Mouse (Mus musculus): ENCODE data around the gene Rufy1.
"Not testable (repeated sequence)": the region's sequence is repeated elsewhere in the genome, so short reads cannot be mapped to it uniquely, and the experiment has no call there.

The Rufy1 gene

DNA sequence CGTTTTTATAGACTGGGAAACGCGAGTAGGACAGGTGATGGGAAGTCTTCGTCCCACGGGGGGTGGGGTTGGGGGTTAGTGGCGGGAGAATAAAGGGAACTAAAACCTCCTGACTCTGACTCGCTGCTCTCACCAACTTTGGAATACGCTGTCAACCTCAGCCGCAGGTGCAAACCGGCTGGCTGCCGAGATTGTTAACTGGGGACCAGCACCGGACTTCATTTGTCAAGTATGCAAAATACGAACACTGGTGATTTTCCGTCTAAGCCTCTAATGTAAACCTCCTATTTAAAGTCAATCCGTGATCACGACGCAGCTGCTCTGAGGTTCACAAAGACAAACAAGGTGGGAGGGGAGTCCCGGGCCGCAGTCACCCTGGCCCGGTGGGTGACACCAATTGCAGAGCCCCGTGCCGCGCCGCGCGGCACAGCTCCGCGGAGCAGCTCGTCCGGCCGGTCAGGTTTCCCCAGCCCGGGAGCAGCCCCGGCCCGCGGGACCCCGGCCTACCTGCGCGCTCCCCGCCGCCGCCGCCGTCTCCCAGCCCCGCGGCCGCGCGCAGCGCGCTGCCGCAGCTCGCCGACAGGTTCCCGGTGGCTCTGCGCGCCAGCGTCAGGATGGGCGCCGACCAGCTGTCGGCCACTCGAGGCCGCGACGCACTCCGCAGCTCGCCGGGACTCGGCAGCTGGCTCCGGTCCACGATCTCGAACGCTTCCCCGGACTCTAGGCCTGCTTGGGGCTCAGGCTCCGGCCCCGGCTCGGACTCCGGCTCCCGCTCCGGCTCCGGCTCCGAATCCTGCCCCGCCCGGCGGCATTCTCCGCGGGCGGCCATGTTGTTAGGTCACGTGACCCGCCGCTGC is at the start of gene Rufy1:
Gene Rufy1, minus strand, starts transcription at position 849 of the 857 bp plus-strand sequence.
- peak; percentile 72 for DNase-seq (ENCODE audit: low read depth, low spot score)

DNA sequence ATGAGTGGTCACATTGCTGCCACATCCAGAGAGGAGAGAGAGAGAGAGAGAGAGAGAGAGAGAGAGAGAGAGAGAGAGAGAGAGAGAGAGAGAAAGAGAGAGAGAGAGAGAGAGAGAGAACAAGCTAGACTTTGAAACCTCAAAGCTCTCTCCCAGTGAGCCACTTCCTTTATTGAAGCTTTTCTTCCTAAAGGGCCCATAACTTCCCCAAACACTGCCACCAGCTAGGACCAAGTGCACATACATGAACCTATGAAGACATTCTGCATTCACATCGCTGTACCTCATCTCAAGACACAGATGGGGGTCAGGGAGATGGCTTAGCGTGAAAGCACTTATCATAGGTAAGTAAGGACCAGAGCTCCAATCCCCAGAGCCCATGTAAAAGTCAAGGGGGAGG is 47.1 kb upstream of the Rufy1 start:
- no peak for DNase-seq (ENCODE audit: low read depth, low spot score)

- DNase-seq (ENCODE audit: low read depth, low spot score) = peak; percentile 74
These were observed 46.7 kb upstream of the Rufy1 start for GRCm38 (mm10) chr11:50477486-50478070.

DNA sequence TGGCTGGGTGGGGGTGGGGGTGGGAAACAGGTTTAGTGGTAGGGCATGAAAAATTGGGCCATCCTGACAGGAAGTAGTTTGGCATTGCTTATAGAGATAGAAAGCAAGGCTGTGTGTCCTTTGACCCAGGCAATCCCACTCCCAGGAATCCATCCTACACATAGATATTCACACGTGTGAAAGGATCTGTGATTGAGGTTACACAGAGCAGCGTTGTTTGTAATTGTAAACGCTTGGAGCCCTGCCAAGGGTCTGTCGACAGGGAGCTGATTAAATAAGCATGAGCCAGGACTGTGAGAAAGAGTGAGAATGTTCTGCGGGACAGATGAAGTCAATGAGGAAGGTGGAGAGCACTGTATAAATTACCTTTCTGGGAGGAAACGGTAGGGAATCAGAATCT is 46.0 kb upstream of the Rufy1 start:
- peak; percentile 53 for DNase-seq (ENCODE audit: low read depth, low spot score)

DNA sequence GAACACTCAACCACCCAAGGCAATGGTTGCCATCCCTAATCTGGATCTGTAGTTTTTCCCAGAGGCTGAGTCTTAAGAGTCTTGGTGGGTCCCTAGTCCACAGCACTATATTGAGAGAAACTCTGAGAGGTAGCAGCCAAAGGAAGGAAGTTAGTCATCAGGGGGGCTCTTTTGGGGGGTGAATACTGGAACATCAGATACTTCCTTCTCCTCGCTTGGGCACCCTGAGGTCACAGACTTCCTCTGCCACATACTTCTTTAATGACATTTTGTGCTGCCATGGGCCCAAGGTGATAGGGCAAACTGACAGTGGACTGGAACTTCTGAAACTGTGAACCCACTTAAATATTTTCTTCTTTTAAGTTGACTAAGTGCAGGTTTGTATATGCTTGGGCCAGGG is 43.0 kb upstream of the Rufy1 start:
- DNase-seq (ENCODE audit: low read depth, low spot score) = no peak

DNA sequence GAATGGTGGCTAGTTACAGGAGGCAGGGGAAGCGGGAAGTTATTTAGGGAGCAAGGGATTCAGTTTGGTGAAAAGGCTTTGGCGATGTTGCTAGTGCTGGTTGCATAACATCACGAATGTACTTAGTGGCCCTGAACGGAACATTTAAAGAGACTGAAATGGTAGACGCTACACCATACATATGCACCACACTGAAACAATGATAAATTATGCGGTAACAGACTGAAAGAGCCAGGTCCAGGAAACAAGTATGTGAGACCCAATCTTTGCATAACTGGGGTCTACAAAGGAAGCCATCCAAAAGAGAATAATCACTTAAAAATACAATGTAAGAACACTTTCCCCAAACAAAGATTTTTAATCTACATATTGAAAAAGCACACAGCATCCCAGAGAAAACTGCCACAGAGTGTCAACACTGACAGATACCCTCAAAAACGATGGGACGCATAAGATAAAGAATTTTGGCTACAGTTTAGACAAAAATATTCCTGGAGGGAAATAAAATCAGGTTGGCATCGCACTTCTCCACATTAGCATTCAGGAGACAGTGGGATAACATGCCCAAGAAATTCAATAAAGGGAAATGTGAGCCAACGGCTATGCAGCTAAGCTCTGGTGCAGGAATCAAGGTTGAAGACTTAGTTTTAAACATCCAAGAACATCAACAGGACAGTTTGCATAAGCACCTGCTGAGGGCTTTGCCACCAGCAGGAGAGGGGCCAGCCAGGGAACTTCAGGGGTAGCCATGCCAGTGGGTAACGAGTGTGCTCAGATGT is 41.4 kb upstream of the Rufy1 start:
- no peak for DNase-seq (ENCODE audit: low read depth, low spot score)

DNA sequence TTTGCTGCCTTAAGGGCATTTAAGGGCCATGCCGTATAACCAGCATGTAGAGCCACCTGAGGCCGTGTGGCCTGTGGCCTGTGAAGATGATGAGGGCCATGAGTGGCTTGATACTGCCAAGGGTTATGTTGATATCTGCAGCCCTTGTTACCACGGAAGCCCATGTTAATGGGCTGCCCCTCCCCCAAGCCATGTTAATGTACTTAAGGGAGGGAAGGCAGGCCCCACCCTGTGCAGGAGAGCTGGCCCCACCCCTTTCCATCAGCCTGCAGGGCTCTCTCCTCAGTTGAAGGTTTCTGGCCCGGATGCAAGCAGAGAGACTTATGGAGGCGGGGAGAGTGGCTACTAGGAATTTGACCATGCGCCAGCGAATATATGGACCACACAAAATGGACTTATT is 30.6 kb upstream of the Rufy1 start:
- DNase-seq (ENCODE audit: low read depth, low spot score) = no peak

DNA sequence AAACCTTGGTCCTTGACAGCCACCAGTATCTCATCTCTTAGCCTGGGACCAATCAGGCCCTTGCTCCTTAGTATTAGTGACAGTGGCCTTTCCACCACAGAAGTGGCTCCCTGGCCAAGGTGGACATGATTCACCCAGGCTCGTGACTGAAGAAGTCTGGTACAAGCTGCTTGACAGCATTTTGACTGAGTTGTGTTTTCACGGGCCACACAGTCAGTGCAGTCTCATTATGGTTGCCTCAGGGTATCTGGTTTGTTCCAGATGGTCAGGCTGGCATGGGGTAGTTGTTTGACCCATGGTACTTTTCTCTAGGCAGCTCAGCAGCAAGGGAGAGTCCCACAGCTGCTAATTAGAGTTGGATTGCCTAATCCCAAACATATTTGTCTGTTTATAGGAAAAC is 28.3 kb upstream of the Rufy1 start:
- DNase-seq (ENCODE audit: low read depth, low spot score) = no peak

DNA sequence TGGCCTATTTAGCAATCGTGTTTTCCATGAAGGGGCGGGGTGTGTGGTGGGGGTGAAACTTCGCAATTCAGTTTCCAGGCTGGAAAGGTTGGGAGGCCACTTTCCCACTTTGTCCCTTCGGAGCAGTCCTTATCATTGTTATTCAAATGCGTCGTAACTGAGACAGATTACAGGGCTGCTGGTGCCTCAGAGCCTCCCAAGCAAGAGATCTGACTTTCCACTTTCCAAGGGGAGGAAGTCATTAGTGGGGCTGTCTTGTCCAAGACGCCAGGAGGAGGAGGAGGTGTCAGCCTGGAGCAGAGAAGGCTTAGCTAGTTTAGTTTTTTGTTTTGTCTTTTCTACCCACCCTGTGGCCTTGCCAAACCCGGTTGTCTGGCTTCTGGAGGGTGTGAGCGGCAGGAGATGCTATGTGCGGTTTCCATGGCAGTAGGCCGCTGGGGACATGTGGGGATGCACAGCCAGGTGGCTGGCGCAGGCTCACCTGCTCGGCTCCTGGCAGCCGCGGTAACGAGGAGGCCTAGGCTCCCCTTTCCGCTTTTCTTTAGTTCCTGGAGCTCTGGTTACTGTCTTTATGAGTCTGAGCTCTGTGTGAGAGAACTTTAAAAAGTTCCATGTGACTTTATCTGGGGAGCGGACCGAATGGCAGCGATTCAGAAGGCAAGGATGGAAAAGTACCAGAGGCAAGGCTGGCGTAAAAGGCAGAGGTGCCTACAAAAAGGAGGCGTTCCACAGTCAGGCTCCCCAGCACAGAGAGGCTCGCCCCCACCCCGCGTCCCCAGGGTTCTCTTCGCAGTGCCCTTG is 26.4 kb upstream of the Rufy1 start:
- no peak for DNase-seq (ENCODE audit: low read depth, low spot score)

DNA sequence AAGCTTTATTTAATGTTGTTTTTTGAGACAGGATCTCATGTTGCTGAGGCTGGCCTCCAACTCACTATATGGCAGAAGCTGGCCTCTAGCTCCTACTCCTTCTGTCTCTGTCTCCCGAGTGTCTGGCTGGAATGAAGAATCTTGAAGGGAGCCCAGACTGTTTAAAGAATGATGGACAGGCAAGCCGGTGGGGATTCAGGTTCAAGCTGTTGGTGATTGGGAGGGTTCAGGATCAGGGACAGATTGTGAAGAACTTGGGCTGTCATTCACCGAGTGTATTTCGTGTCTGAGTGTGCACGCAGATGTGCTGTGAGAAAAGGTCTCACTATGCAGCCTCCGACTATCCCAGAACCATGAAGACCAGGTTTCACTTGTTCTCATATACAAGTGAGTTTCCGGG is 25.5 kb upstream of the Rufy1 start:
- no peak for DNase-seq (ENCODE audit: low read depth, low spot score)

DNA sequence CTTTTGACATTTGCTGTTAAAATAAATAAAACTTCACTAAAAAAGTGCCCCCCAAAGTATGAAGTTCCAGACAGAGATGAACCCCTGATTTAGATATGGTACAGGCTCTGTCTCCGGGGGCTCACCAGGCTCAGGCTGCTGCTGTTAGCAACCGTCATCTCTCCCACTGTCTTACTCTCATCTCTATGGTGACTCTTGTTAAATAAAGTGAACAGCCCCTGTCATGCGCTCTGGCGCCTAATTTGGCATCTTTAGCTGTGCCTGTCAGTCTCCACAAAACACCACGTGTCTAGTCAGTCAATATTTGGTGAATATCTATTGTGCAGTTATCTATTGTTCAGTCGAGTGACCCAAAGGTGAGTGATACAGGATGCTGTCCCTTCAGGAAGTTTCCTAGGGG is 24.0 kb upstream of the Rufy1 start:
- no peak for DNase-seq (ENCODE audit: low read depth, low spot score)

- DNase-seq (ENCODE audit: low read depth, low spot score) = no peak
These were observed 19.3 kb upstream of the Rufy1 start for GRCm38 (mm10) chr11:50450236-50450635.

DNA sequence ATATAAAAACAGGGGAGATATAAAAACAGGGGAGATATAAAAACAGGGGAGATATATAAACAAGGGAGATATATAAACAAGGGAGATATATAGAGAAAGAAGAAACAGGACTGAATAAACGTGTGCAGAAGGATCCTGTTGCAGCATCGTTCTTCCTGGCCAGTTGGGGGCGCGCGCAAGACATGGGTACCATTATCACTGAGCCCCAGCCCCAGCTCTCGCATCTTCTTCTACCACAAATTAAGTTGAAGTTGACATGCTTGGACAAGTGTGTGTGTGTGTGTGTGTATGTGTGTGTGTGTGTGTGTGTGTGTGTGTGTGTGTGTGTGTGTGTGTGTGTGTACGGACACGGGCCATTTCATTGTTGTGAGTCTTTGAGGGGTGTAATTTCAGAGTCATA is 17.2 kb upstream of the Rufy1 start:
- not testable (repeated sequence) for DNase-seq (ENCODE audit: low read depth, low spot score)

DNA sequence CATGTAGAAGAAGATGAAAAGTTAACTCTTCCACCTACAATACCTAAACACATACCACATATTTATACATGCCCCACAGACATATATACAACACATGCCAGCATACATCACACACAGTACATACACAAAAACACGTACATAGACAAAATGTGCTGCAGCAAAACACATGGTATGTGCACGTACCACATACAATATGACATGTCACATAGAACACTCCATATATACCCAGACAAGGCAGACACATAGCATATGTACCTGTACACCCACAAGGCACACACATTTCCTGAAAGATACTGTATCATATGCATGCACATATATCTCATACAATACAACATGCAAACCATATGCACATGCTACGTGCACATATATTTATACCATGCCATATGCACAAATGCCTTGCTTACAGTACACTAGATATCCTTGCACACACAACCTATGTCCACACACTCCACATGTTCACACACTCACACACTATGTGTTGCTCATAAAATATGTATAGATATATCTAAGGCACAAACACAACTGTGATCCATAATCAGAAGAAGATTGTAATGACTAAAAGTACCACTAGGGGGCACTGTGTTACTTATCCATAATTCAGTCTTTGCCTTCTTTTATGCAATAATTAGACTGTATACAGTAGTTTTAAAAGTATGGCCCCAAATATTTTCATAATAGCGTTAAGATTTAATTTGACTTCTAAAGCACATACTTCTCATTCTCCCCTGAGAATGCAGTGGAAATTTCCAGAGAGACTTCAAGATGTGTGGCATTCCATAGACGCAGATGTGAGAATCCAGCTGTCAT is 12.5 kb upstream of the Rufy1 start:
- DNase-seq (ENCODE audit: low read depth, low spot score) = no peak

- DNase-seq (ENCODE audit: low read depth, low spot score) = peak; percentile 55
These were observed 10.7 kb upstream of the Rufy1 start for GRCm38 (mm10) chr11:50441637-50442036.

- DNase-seq (ENCODE audit: low read depth, low spot score) = no peak
These were observed 9.8 kb upstream of the Rufy1 start for GRCm38 (mm10) chr11:50440691-50441090.

- DNase-seq (ENCODE audit: low read depth, low spot score) = peak; percentile 32
These were observed 8.9 kb upstream of the Rufy1 start for GRCm38 (mm10) chr11:50439857-50440256.

DNA sequence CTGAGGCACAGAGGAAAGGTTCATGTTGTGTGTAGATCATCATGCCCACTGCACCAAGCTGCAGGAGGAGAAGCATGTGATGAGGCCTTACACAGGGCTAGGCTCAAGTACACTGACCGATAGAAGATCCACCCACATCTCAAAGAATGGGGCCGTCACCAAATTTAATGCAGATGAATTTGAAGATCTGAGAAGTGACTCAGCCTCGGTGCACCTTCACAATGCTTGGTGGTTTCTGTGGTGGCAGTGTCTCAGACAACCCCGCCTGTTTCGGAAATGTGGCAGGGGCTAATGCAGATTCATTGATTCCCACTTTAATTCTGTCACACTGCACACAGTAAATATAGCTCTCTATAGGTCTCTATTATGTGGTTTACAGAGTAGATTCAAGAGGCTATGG is 2.0 kb upstream of the Rufy1 start:
- no peak for DNase-seq (ENCODE audit: low read depth, low spot score)

GRCm38 (mm10) chr11:50432069-50432440 is 1.1 kb upstream of the Rufy1 start:
- DNase-seq (ENCODE audit: low read depth, low spot score) = no peak

GRCm38 (mm10) chr11:50431134-50432068 is 476 bp upstream of the Rufy1 start:
- DNase-seq (ENCODE audit: low read depth, low spot score) = no peak
